Mouse (Mus musculus): ENCODE measurements around the gene Stk19. TPM values are rescaled to one million over a fixed set of nuclear protein-coding genes. Genes with fewer than 3 reads are reported as not detected.

Gene Stk19
- 41.2 and 43.1 TPM in 2 replicates for polyA plus RNA-seq (2015; fragmentation: Nextera tagmentation; extraction: Ambion mirVana)

- Histone ChIP-seq H3K4me2 (ENCODE audit: low read length) (peak within 1 kb of the TSS; percentile 99), H3K27me3 (replicated peaks; ENCODE audit: control insufficient read depth, insufficient read depth, low read length) (no peaks in the 10 kb centered on the region), H3K9ac (ENCODE audit: low read depth, low read length) (peak within 1 kb of the TSS; percentile 78), H3K36me3 (ENCODE audit: control insufficient read depth, insufficient read depth, low read length) (peaks cover 31% of the 10 kb centered on the region), H3K4me3 (ENCODE audit: low read length) (peak within 1 kb of the TSS; percentile 79), H3K27ac (ENCODE audit: low read depth, low read length) (peak within 1 kb of the TSS; percentile 84), H3K4me1 (ENCODE audit: control insufficient read depth, insufficient read depth, low read depth, low read length) (peaks cover 17% of the 10 kb centered on the region), H3K9me3 (ENCODE audit: control insufficient read depth, low read length) (no peaks in the 10 kb centered on the region)
- WGBS: under 1% methylated on average over 40 of the region's 40 CpGs
- ATAC-seq: peak; percentile 93
Observed at GRCm38 (mm10) chr17:34836856-34837221, at the start of gene Stk19, which contains the start of gene Dxo. Stk19 (minus strand) TSS chr17:34836945. Dxo (plus strand) TSS chr17:34837019.

- Histone ChIP-seq H3K4me2 (ENCODE audit: low read length) (no peak overlapping the region), H3K4me1 (ENCODE audit: control insufficient read depth, insufficient read depth, low read depth, low read length) (no peaks in the 10 kb centered on the region), H3K9me3 (ENCODE audit: control insufficient read depth, low read length) (no peaks in the 10 kb centered on the region), H3K27ac (ENCODE audit: low read depth, low read length) (no peak overlapping the region), H3K9ac (ENCODE audit: low read depth, low read length) (no peak overlapping the region), H3K27me3 (replicated peaks; ENCODE audit: control insufficient read depth, insufficient read depth, low read length) (no peaks in the 10 kb centered on the region), H3K4me3 (ENCODE audit: low read length) (no peak overlapping the region), H3K36me3 (ENCODE audit: control insufficient read depth, insufficient read depth, low read length) (no peaks in the 10 kb centered on the region)
- no peak for ATAC-seq
- WGBS: 91% methylated on average over 3 of the region's 3 CpGs
Observed at GRCm38 (mm10) chr17:34885615-34886014, 48.9 kb upstream of the Stk19 start.

- no peak overlapping the region for H3K27ac ChIP-seq (ENCODE audit: low read depth, low read length)
- no peaks in the 10 kb centered on the region for H3K36me3 ChIP-seq (ENCODE audit: control insufficient read depth, insufficient read depth, low read length)
- H3K4me1 ChIP-seq (ENCODE audit: control insufficient read depth, insufficient read depth, low read depth, low read length): no peaks in the 10 kb centered on the region
- no peaks in the 10 kb centered on the region for H3K9me3 ChIP-seq (ENCODE audit: control insufficient read depth, low read length)
- no peak for ATAC-seq
- 85% methylated on average over 6 of the region's 6 CpGs for WGBS
- H3K9ac ChIP-seq (ENCODE audit: low read depth, low read length): no peak overlapping the region
- no peaks in the 10 kb centered on the region for H3K27me3 ChIP-seq (replicated peaks; ENCODE audit: control insufficient read depth, insufficient read depth, low read length)
- no peak overlapping the region for H3K4me3 ChIP-seq (ENCODE audit: low read length)
- no peak overlapping the region for H3K4me2 ChIP-seq (ENCODE audit: low read length)
Observed at GRCm38 (mm10) chr17:34884704-34885103, 48.0 kb upstream of the Stk19 start.

- Histone ChIP-seq H3K4me1 (ENCODE audit: control insufficient read depth, insufficient read depth, low read depth, low read length) (no peaks in the 10 kb centered on the region), H3K9me3 (ENCODE audit: control insufficient read depth, low read length) (no peaks in the 10 kb centered on the region), H3K27me3 (replicated peaks; ENCODE audit: control insufficient read depth, insufficient read depth, low read length) (no peaks in the 10 kb centered on the region), H3K27ac (ENCODE audit: low read depth, low read length) (no peak overlapping the region), H3K36me3 (ENCODE audit: control insufficient read depth, insufficient read depth, low read length) (no peaks in the 10 kb centered on the region), H3K9ac (ENCODE audit: low read depth, low read length) (no peak overlapping the region), H3K4me2 (ENCODE audit: low read length) (no peak overlapping the region), H3K4me3 (ENCODE audit: low read length) (no peak overlapping the region)
- ATAC-seq: no peak
- 70% methylated on average over 3 of the region's 3 CpGs for WGBS
Observed at GRCm38 (mm10) chr17:34883332-34883731, 46.6 kb upstream of the Stk19 start.

- no peak within 1 kb of the TSS for H3K4me3 ChIP-seq (ENCODE audit: low read length)
- no peaks in the 10 kb centered on the region for H3K9me3 ChIP-seq (ENCODE audit: control insufficient read depth, low read length)
- no peak within 1 kb of the TSS for H3K9ac ChIP-seq (ENCODE audit: low read depth, low read length)
- H3K4me1 ChIP-seq (ENCODE audit: control insufficient read depth, insufficient read depth, low read depth, low read length): no peaks in the 10 kb centered on the region
- H3K27me3 ChIP-seq (replicated peaks; ENCODE audit: control insufficient read depth, insufficient read depth, low read length): no peaks in the 10 kb centered on the region
- no peak within 1 kb of the TSS for H3K27ac ChIP-seq (ENCODE audit: low read depth, low read length)
- H3K36me3 ChIP-seq (ENCODE audit: control insufficient read depth, insufficient read depth, low read length): no peaks in the 10 kb centered on the region
- 14% methylated on average over 15 of the region's 15 CpGs for WGBS
- H3K4me2 ChIP-seq (ENCODE audit: low read length): no peak within 1 kb of the TSS
- ATAC-seq: no peak
Observed at GRCm38 (mm10) chr17:34881683-34882310, 45.1 kb upstream of the Stk19 start, which contains the start of gene Gm20547. Gm20547 (minus strand) TSS chr17:34882042.

- no peak overlapping the region for H3K27ac ChIP-seq (ENCODE audit: low read depth, low read length)
- H3K4me2 ChIP-seq (ENCODE audit: low read length): no peak overlapping the region
- no peak overlapping the region for H3K4me3 ChIP-seq (ENCODE audit: low read length)
- no peak overlapping the region for H3K9ac ChIP-seq (ENCODE audit: low read depth, low read length)
- no peaks in the 10 kb centered on the region for H3K36me3 ChIP-seq (ENCODE audit: control insufficient read depth, insufficient read depth, low read length)
- no peaks in the 10 kb centered on the region for H3K27me3 ChIP-seq (replicated peaks; ENCODE audit: control insufficient read depth, insufficient read depth, low read length)
- H3K4me1 ChIP-seq (ENCODE audit: control insufficient read depth, insufficient read depth, low read depth, low read length): no peaks in the 10 kb centered on the region
- ATAC-seq: no peak
- no peaks in the 10 kb centered on the region for H3K9me3 ChIP-seq (ENCODE audit: control insufficient read depth, low read length)
Observed at GRCm38 (mm10) chr17:34881166-34881565, 44.4 kb upstream of the Stk19 start.

GRCm38 (mm10) chr17:34879336-34879879 is 42.7 kb upstream of the Stk19 start, which contains the start of gene Zbtb12:
Zbtb12 (plus strand) TSS chr17:34879483.
- H3K4me3 ChIP-seq (ENCODE audit: low read length): no peak within 1 kb of the TSS
- H3K27ac ChIP-seq (ENCODE audit: low read depth, low read length): no peak within 1 kb of the TSS
- 60% methylated on average over 11 of the region's 11 CpGs for WGBS
- H3K36me3 ChIP-seq (ENCODE audit: control insufficient read depth, insufficient read depth, low read length): no peaks in the 10 kb centered on the region
- H3K27me3 ChIP-seq (replicated peaks; ENCODE audit: control insufficient read depth, insufficient read depth, low read length): no peaks in the 10 kb centered on the region
- no peak within 1 kb of the TSS for H3K4me2 ChIP-seq (ENCODE audit: low read length)
- H3K4me1 ChIP-seq (ENCODE audit: control insufficient read depth, insufficient read depth, low read depth, low read length): no peaks in the 10 kb centered on the region
- H3K9me3 ChIP-seq (ENCODE audit: control insufficient read depth, low read length): no peaks in the 10 kb centered on the region
- no peak within 1 kb of the TSS for H3K9ac ChIP-seq (ENCODE audit: low read depth, low read length)
- ATAC-seq: no peak

- no peak for ATAC-seq
- Histone ChIP-seq H3K4me2 (ENCODE audit: low read length) (no peak overlapping the region), H3K4me3 (ENCODE audit: low read length) (no peak overlapping the region), H3K9ac (ENCODE audit: low read depth, low read length) (no peak overlapping the region), H3K4me1 (ENCODE audit: control insufficient read depth, insufficient read depth, low read depth, low read length) (no peaks in the 10 kb centered on the region), H3K27ac (ENCODE audit: low read depth, low read length) (no peak overlapping the region), H3K36me3 (ENCODE audit: control insufficient read depth, insufficient read depth, low read length) (no peaks in the 10 kb centered on the region), H3K9me3 (ENCODE audit: control insufficient read depth, low read length) (no peaks in the 10 kb centered on the region), H3K27me3 (replicated peaks; ENCODE audit: control insufficient read depth, insufficient read depth, low read length) (no peaks in the 10 kb centered on the region)
- 90% methylated on average over 6 of the region's 6 CpGs for WGBS
Observed at GRCm38 (mm10) chr17:34874321-34874720, 37.6 kb upstream of the Stk19 start.

GRCm38 (mm10) chr17:34865981-34866380 is 29.2 kb upstream of the Stk19 start:
- Histone ChIP-seq H3K4me3 (ENCODE audit: low read length) (no peak overlapping the region), H3K36me3 (ENCODE audit: control insufficient read depth, insufficient read depth, low read length) (no peaks in the 10 kb centered on the region), H3K4me1 (ENCODE audit: control insufficient read depth, insufficient read depth, low read depth, low read length) (no peaks in the 10 kb centered on the region), H3K9ac (ENCODE audit: low read depth, low read length) (no peak overlapping the region), H3K27ac (ENCODE audit: low read depth, low read length) (no peak overlapping the region), H3K27me3 (replicated peaks; ENCODE audit: control insufficient read depth, insufficient read depth, low read length) (no peaks in the 10 kb centered on the region), H3K4me2 (ENCODE audit: low read length) (no peak overlapping the region), H3K9me3 (ENCODE audit: control insufficient read depth, low read length) (no peaks in the 10 kb centered on the region)
- 70% methylated on average over 7 of the region's 7 CpGs for WGBS
- no peak for ATAC-seq

All from hindbrain, embryonic 16.5 days (tissue).